Mouse (Mus musculus): Measurements from ENCODE around the gene Cdca4. TPM values are rescaled to one million over a fixed set of nuclear protein-coding genes. Genes with fewer than 3 reads are reported as not detected.
"Not testable (repeated sequence)": the region's sequence is repeated elsewhere in the genome, so short reads cannot be mapped to it uniquely, and the experiment has no call there.

Gene Cdca4
- polyA plus RNA-seq, 1 experiment from 2014 or later, result 170 TPM

- H3K27me3 ChIP-seq (ENCODE audit: control insufficient read depth, insufficient read depth, low read length), result no peaks in the 10 kb centered on the region
- no peak overlapping the region for H3K4me2 ChIP-seq (ENCODE audit: low read depth, low read length, severe bottlenecking)
- ATAC-seq (replicated peaks; ENCODE audit: low FRiP score) (no peak), DNase-seq (ENCODE audit: low spot score) (peak; percentile 48)
- no peaks in the 10 kb centered on the region for H3K4me1 ChIP-seq (replicated peaks; ENCODE audit: control insufficient read depth, insufficient read depth, low read length)
- 97% methylated on average over 9 of the region's 9 CpGs for WGBS
- no peak overlapping the region for H3K9ac ChIP-seq (ENCODE audit: low read length)
- H3K27ac ChIP-seq (ENCODE audit: low read depth, low read length), result no peak overlapping the region
- no peaks in the 10 kb centered on the region for H3K36me3 ChIP-seq (ENCODE audit: control insufficient read depth, insufficient read depth, low read length)
- H3K9me3 ChIP-seq (ENCODE audit: control insufficient read depth, low read length), result no peaks in the 10 kb centered on the region
- no peak overlapping the region for H3K4me3 ChIP-seq (ENCODE audit: low read depth, low read length)
These were observed 21.1 kb upstream of the Cdca4 start for GRCm38 (mm10) chr12:112850344-112850743.

GRCm38 (mm10) chr12:112849235-112850022 lies 20.2 kb upstream of the Cdca4 start:
- DNase-seq (ENCODE audit: low spot score), result no peak
- H3K27ac ChIP-seq (ENCODE audit: low read depth, low read length), result no peak overlapping the region
- H3K4me2 ChIP-seq (ENCODE audit: low read depth, low read length, severe bottlenecking), result no peak overlapping the region
- H3K4me1 ChIP-seq (replicated peaks; ENCODE audit: control insufficient read depth, insufficient read depth, low read length), result no peaks in the 10 kb centered on the region
- 90% methylated on average over 11 of the region's 11 CpGs for WGBS
- no peaks in the 10 kb centered on the region for H3K9me3 ChIP-seq (ENCODE audit: control insufficient read depth, low read length)
- no peak for ATAC-seq (replicated peaks; ENCODE audit: low FRiP score)
- no peak overlapping the region for H3K4me3 ChIP-seq (ENCODE audit: low read depth, low read length)
- H3K27me3 ChIP-seq (ENCODE audit: control insufficient read depth, insufficient read depth, low read length), result no peaks in the 10 kb centered on the region
- no peak overlapping the region for H3K9ac ChIP-seq (ENCODE audit: low read length)
- no peaks in the 10 kb centered on the region for H3K36me3 ChIP-seq (ENCODE audit: control insufficient read depth, insufficient read depth, low read length)

GRCm38 (mm10) chr12:112847880-112848279 lies 18.7 kb upstream of the Cdca4 start:
- H3K27ac ChIP-seq (ENCODE audit: low read depth, low read length), result no peak overlapping the region
- WGBS, result 91% methylated on average over 2 of the region's 2 CpGs
- no peaks in the 10 kb centered on the region for H3K4me1 ChIP-seq (replicated peaks; ENCODE audit: control insufficient read depth, insufficient read depth, low read length)
- H3K4me2 ChIP-seq (ENCODE audit: low read depth, low read length, severe bottlenecking), result no peak overlapping the region
- no peaks in the 10 kb centered on the region for H3K36me3 ChIP-seq (ENCODE audit: control insufficient read depth, insufficient read depth, low read length)
- ATAC-seq (replicated peaks; ENCODE audit: low FRiP score), result no peak
- no peak for DNase-seq (ENCODE audit: low spot score)
- H3K27me3 ChIP-seq (ENCODE audit: control insufficient read depth, insufficient read depth, low read length), result no peaks in the 10 kb centered on the region
- no peak overlapping the region for H3K9ac ChIP-seq (ENCODE audit: low read length)
- H3K9me3 ChIP-seq (ENCODE audit: control insufficient read depth, low read length), result no peaks in the 10 kb centered on the region
- no peak overlapping the region for H3K4me3 ChIP-seq (ENCODE audit: low read depth, low read length)

- H3K4me1 ChIP-seq (replicated peaks; ENCODE audit: control insufficient read depth, insufficient read depth, low read length), result no peaks in the 10 kb centered on the region
- H3K36me3 ChIP-seq (ENCODE audit: control insufficient read depth, insufficient read depth, low read length), result no peaks in the 10 kb centered on the region
- DNase-seq (ENCODE audit: low spot score) (peak; percentile 91), ATAC-seq (replicated peaks; ENCODE audit: low FRiP score) (peak; percentile 78; the same call in 1 of the 2 replicates)
- no peaks in the 10 kb centered on the region for H3K9me3 ChIP-seq (ENCODE audit: control insufficient read depth, low read length)
- H3K4me2 ChIP-seq (ENCODE audit: low read depth, low read length, severe bottlenecking), result no peak overlapping the region
- H3K27ac ChIP-seq (ENCODE audit: low read depth, low read length), result no peak overlapping the region
- no peaks in the 10 kb centered on the region for H3K27me3 ChIP-seq (ENCODE audit: control insufficient read depth, insufficient read depth, low read length)
- no peak overlapping the region for H3K9ac ChIP-seq (ENCODE audit: low read length)
- 13% methylated on average over 3 of the region's 3 CpGs for WGBS
- H3K4me3 ChIP-seq (ENCODE audit: low read depth, low read length), result no peak overlapping the region
These were observed 14.6 kb upstream of the Cdca4 start for GRCm38 (mm10) chr12:112843803-112844202.

- not testable (repeated sequence) for H3K36me3 ChIP-seq (ENCODE audit: control insufficient read depth, insufficient read depth, low read length); H3K4me2 ChIP-seq (ENCODE audit: low read depth, low read length, severe bottlenecking); ATAC-seq (replicated peaks; ENCODE audit: low FRiP score); H3K27me3 ChIP-seq (ENCODE audit: control insufficient read depth, insufficient read depth, low read length); H3K9me3 ChIP-seq (ENCODE audit: control insufficient read depth, low read length); DNase-seq (ENCODE audit: low spot score); H3K27ac ChIP-seq (ENCODE audit: low read depth, low read length); H3K9ac ChIP-seq (ENCODE audit: low read length); H3K4me1 ChIP-seq (replicated peaks; ENCODE audit: control insufficient read depth, insufficient read depth, low read length); H3K4me3 ChIP-seq (ENCODE audit: low read depth, low read length)
- 87% methylated on average over 2 of the region's 2 CpGs for WGBS
These were observed 12.9 kb upstream of the Cdca4 start for GRCm38 (mm10) chr12:112842128-112842527.

- 62% methylated on average over 4 of the region's 4 CpGs for WGBS
- H3K4me3 ChIP-seq (ENCODE audit: low read depth, low read length); H3K27me3 ChIP-seq (ENCODE audit: control insufficient read depth, insufficient read depth, low read length); H3K4me2 ChIP-seq (ENCODE audit: low read depth, low read length, severe bottlenecking); H3K27ac ChIP-seq (ENCODE audit: low read depth, low read length); H3K9ac ChIP-seq (ENCODE audit: low read length); DNase-seq (ENCODE audit: low spot score); ATAC-seq (replicated peaks; ENCODE audit: low FRiP score); H3K9me3 ChIP-seq (ENCODE audit: control insufficient read depth, low read length); H3K36me3 ChIP-seq (ENCODE audit: control insufficient read depth, insufficient read depth, low read length); H3K4me1 ChIP-seq (replicated peaks; ENCODE audit: control insufficient read depth, insufficient read depth, low read length): not testable (repeated sequence)
These were observed 12.2 kb upstream of the Cdca4 start for GRCm38 (mm10) chr12:112841338-112841892.

- ATAC-seq (replicated peaks; ENCODE audit: low FRiP score) (no peak), DNase-seq (ENCODE audit: low spot score) (no peak)
- Histone ChIP-seq H3K4me1 (replicated peaks; ENCODE audit: control insufficient read depth, insufficient read depth, low read length) (no peaks in the 10 kb centered on the region), H3K4me2 (ENCODE audit: low read depth, low read length, severe bottlenecking) (no peak overlapping the region), H3K36me3 (ENCODE audit: control insufficient read depth, insufficient read depth, low read length) (no peaks in the 10 kb centered on the region), H3K9me3 (ENCODE audit: control insufficient read depth, low read length) (no peaks in the 10 kb centered on the region), H3K4me3 (ENCODE audit: low read depth, low read length) (no peak overlapping the region), H3K9ac (ENCODE audit: low read length) (no peak overlapping the region), H3K27ac (ENCODE audit: low read depth, low read length) (no peak overlapping the region), H3K27me3 (ENCODE audit: control insufficient read depth, insufficient read depth, low read length) (no peaks in the 10 kb centered on the region)
- WGBS, result 79% methylated on average over 25 of the region's 25 CpGs
These were observed 11.2 kb upstream of the Cdca4 start for GRCm38 (mm10) chr12:112840209-112841086.

- H3K4me3 ChIP-seq (ENCODE audit: low read depth, low read length), result no peak overlapping the region
These were observed 5.8 kb upstream of the Cdca4 start for GRCm38 (mm10) chr12:112835046-112835445.

More at GRCm38 (mm10) chr12:112835046-112835445, 5.8 kb upstream of the Cdca4 start:
- Histone ChIP-seq H3K9ac (ENCODE audit: low read length) (no peak overlapping the region), H3K27me3 (ENCODE audit: control insufficient read depth, insufficient read depth, low read length) (no peaks in the 10 kb centered on the region), H3K36me3 (ENCODE audit: control insufficient read depth, insufficient read depth, low read length) (no peaks in the 10 kb centered on the region), H3K9me3 (ENCODE audit: control insufficient read depth, low read length) (no peaks in the 10 kb centered on the region), H3K27ac (ENCODE audit: low read depth, low read length) (no peak overlapping the region), H3K4me2 (ENCODE audit: low read depth, low read length, severe bottlenecking) (no peak overlapping the region), H3K4me1 (replicated peaks; ENCODE audit: control insufficient read depth, insufficient read depth, low read length) (peaks cover 6% of the 10 kb centered on the region)
- no peak for DNase-seq (ENCODE audit: low spot score)
- WGBS, result 77% methylated on average over 2 of the region's 2 CpGs
- ATAC-seq (replicated peaks; ENCODE audit: low FRiP score), result no peak
